In the genomic region with DNA sequence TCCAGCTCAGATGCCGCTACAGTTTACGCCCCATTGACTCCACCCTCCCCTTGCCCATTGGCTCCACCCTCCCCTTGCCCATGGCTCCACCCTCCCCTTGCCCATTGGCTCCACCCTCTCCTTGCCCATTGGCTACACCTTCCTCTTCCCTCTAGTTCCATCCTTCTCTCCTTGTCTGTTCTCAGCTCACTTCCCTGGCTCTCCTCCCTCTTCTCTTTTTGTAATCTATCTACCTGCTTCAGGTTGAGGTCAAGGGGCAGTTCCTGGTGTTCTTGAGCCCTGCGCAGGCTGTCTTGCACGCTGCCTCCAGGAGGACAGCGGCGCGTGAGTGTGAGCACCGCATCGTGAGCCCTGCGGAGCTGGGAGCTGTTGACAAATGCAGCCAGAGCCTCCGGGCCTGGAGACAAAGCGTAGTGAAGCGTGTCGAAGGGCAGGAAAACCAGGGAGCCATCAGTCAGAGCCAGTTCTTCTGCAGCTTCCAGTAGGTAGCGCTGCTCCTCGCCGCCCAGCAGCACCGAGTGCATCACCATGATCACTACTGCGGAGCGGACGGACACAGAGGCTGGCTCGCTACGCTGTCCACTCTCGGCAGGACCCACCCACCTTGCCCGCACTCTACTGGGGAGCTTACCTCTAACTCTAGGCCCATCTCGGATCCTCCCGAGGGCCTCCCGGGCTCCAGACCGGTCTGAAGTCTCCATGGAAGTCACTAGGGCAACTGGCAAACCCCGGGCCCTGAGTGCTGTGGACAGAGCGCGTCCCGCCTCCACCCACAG, we compare ENCODE assay signal across 9 mouse cellular contexts. TPM values are rescaled to one million over a fixed set of nuclear protein-coding genes. Genes with fewer than 3 reads are reported as not detected.
DNase-seq lines count a peak whose midpoint lies in the region; ATAC-seq lines count a peak whose summit lies in the region.
"Had no signal": no experiment of that assay in that cellular context is flagged by ENCODE, and none has a peak within 500 bp of the region (broad histone marks: within the 10 kb centered on the region; RNA-seq: fewer than 3 reads in every experiment).

No protein-coding gene starts in this region.

- H3K4me3 ChIP-seq in embryonic facial prominence, embryonic 14.5 days (ENCODE audit: low read depth, low read length) = peak overlapping the region; percentile 43
- peak overlapping the region; percentile 47 for H3K4me3 ChIP-seq in heart, embryonic 11.5 days (ENCODE audit: low read depth, low read length)
- H3K4me3 ChIP-seq in kidney, embryonic 16.5 days (ENCODE audit: low read length) = peak overlapping the region; percentile 52
- peak overlapping the region; percentile 44 for H3K4me3 ChIP-seq in limb, embryonic 15.5 days
- peak overlapping the region; percentile 56 for H3K4me3 ChIP-seq in midbrain, embryonic 16.5 days (ENCODE audit: low read depth, low read length)

- H3K9me3 ChIP-seq in embryonic facial prominence, embryonic 14.5 days (ENCODE audit: control insufficient read depth, low read length) = no peaks in the 10 kb centered on the region
- no peaks in the 10 kb centered on the region for H3K9me3 ChIP-seq in heart, embryonic 11.5 days (replicated peaks; ENCODE audit: control insufficient read depth, low read length)
- no peaks in the 10 kb centered on the region for H3K9me3 ChIP-seq in kidney, embryonic 16.5 days (ENCODE audit: low read length)
- no peaks in the 10 kb centered on the region for H3K9me3 ChIP-seq in limb, embryonic 15.5 days
- no peaks in the 10 kb centered on the region for H3K9me3 ChIP-seq in midbrain, embryonic 16.5 days (replicated peaks; ENCODE audit: control insufficient read depth, low read length, poor library complexity, severe bottlenecking)

- DNase-seq in urinary bladder, postnatal 14 days (ENCODE audit: low spot score) = peak; percentile 78
- DNase-seq in urinary bladder, postnatal 10 days (ENCODE audit: low spot score) = no peak
- DNase-seq in embryonic facial prominence, embryonic 14.5 days (ENCODE audit: low spot score) = peak; percentile 76
- peak; percentile 20 to 68 for DNase-seq in spleen, postnatal 10 days (ENCODE audit: low spot score in 2 of 2)

- peaks cover 36% of the 10 kb centered on the region for H3K27me3 ChIP-seq in embryonic facial prominence, embryonic 14.5 days (replicated peaks; ENCODE audit: control insufficient read depth, insufficient read depth, low read length)
- H3K27me3 ChIP-seq in heart, embryonic 11.5 days (ENCODE audit: control insufficient read depth, insufficient read depth, low read length) = peaks cover 44% of the 10 kb centered on the region
- peaks cover 17% of the 10 kb centered on the region for H3K27me3 ChIP-seq in kidney, embryonic 16.5 days (ENCODE audit: insufficient read depth, low read length)
- H3K27me3 ChIP-seq in limb, embryonic 15.5 days = peaks cover 52% of the 10 kb centered on the region
- H3K27me3 ChIP-seq in midbrain, embryonic 16.5 days (ENCODE audit: control insufficient read depth, insufficient read depth, low read depth, low read length) = peaks cover 13% of the 10 kb centered on the region

- H3K4me1 ChIP-seq in embryonic facial prominence, embryonic 14.5 days (ENCODE audit: control insufficient read depth, insufficient read depth, low read length) = 0 out of 2 replicates have a peak, but pooled peaks cover 3% of the 10 kb centered on the region
- peaks cover 6% of the 10 kb centered on the region for H3K4me1 ChIP-seq in heart, embryonic 11.5 days (ENCODE audit: control insufficient read depth, insufficient read depth, low read length)
- H3K4me1 ChIP-seq in kidney, embryonic 16.5 days (ENCODE audit: insufficient read depth, low read length) = peaks cover 21% of the 10 kb centered on the region
- H3K4me1 ChIP-seq in limb, embryonic 15.5 days = peaks cover 14% of the 10 kb centered on the region
- H3K4me1 ChIP-seq in midbrain, embryonic 16.5 days (ENCODE audit: control insufficient read depth, insufficient read depth, low read length) = peaks cover 10% of the 10 kb centered on the region; the same call in 1 of the 2 replicates

- peak; percentile 92 for ATAC-seq in embryonic facial prominence, embryonic 14.5 days (ENCODE audit: low read depth)
- ATAC-seq in heart, embryonic 11.5 days (replicated peaks; ENCODE audit: insufficient number of reproducible peaks, low FRiP score, low TSS enrichment) = peak; percentile 66; the same call in 1 of the 2 replicates
- peak; percentile 92 for ATAC-seq in kidney, embryonic 16.5 days (ENCODE audit: low FRiP score, low TSS enrichment)
- ATAC-seq in limb, embryonic 15.5 days (ENCODE audit: insufficient number of reproducible peaks, low FRiP score, low TSS enrichment, low read depth) = peak; percentile 68; the same call in 1 of the 2 replicates
- ATAC-seq in midbrain, embryonic 16.5 days = peak; percentile 94

- WGBS in embryonic facial prominence, embryonic 14.5 days = 2% methylated on average over 31 of the region's 33 CpGs
- 1% methylated on average over 33 of the region's 33 CpGs for WGBS in heart, embryonic 11.5 days (ENCODE audit: insufficient replicate concordance)
- WGBS in kidney, embryonic 16.5 days = 1% methylated on average over 33 of the region's 33 CpGs
- 1% methylated on average over 33 of the region's 33 CpGs for WGBS in limb, embryonic 15.5 days
- WGBS in midbrain, embryonic 16.5 days = under 1% methylated on average over 33 of the region's 33 CpGs

- peak overlapping the region; percentile 78 for H3K4me2 ChIP-seq in embryonic facial prominence, embryonic 14.5 days (ENCODE audit: low read depth, low read length)
- H3K4me2 ChIP-seq in heart, embryonic 11.5 days = peak overlapping the region; percentile 86
- peak overlapping the region; percentile 83 for H3K4me2 ChIP-seq in kidney, embryonic 16.5 days (replicated peaks; ENCODE audit: low read depth, low read length)
- peak overlapping the region; percentile 83 for H3K4me2 ChIP-seq in limb, embryonic 15.5 days
- H3K4me2 ChIP-seq in midbrain, embryonic 16.5 days (ENCODE audit: low read length) = peak overlapping the region; percentile 85

- peak overlapping the region; percentile 63 for H3K27ac ChIP-seq in embryonic facial prominence, embryonic 14.5 days (replicated peaks; ENCODE audit: low read depth, low read length)
- no peak overlapping the region for H3K27ac ChIP-seq in heart, embryonic 11.5 days (ENCODE audit: low read depth, low read length)
- H3K27ac ChIP-seq in kidney, embryonic 16.5 days (ENCODE audit: low read length) = peak overlapping the region; percentile 79
- peak overlapping the region; percentile 22; the same call in 1 of the 2 replicates for H3K27ac ChIP-seq in limb, embryonic 15.5 days
- peak overlapping the region; percentile 85 for H3K27ac ChIP-seq in midbrain, embryonic 16.5 days (ENCODE audit: low read length)

- H3K36me3 ChIP-seq in embryonic facial prominence, embryonic 14.5 days (ENCODE audit: control insufficient read depth, insufficient read depth, low read length) = no peaks in the 10 kb centered on the region
- no peaks in the 10 kb centered on the region for H3K36me3 ChIP-seq in heart, embryonic 11.5 days (ENCODE audit: control insufficient read depth, insufficient read depth, low read length)
- no peaks in the 10 kb centered on the region for H3K36me3 ChIP-seq in kidney, embryonic 16.5 days (ENCODE audit: insufficient read depth, low read length)
- no peaks in the 10 kb centered on the region for H3K36me3 ChIP-seq in limb, embryonic 15.5 days
- H3K36me3 ChIP-seq in midbrain, embryonic 16.5 days (ENCODE audit: control insufficient read depth, insufficient read depth, low read length) = no peaks in the 10 kb centered on the region
- H3K36me3 ChIP-seq: G1E had no signal

- H3K9ac ChIP-seq in embryonic facial prominence, embryonic 14.5 days (ENCODE audit: low read depth, low read length) = peak overlapping the region; percentile 60
- peak overlapping the region; percentile 59 for H3K9ac ChIP-seq in heart, embryonic 11.5 days (ENCODE audit: low read depth, low read length)
- peak overlapping the region; percentile 68 for H3K9ac ChIP-seq in kidney, embryonic 16.5 days (replicated peaks; ENCODE audit: low read length)
- H3K9ac ChIP-seq in limb, embryonic 15.5 days = peak overlapping the region; percentile 28; the same call in 1 of the 2 replicates
- H3K9ac ChIP-seq in midbrain, embryonic 16.5 days (ENCODE audit: low read depth, low read length) = peak overlapping the region; percentile 76

RNA-seq across cellular contexts. Expression of gene Gucy2e, which starts 1.4 kb away (rescaled TPM):
- 0.15 and 0.33 TPM in 2 replicates for polyA plus RNA-seq in embryonic facial prominence, embryonic 14.5 days (2014; fragmentation: Nextera tagmentation; extraction: Ambion mirVana)
- polyA plus RNA-seq in heart, embryonic 11.5 days (2014; fragmentation: Nextera tagmentation; extraction: Ambion mirVana) = 0.13 and 0.17 TPM in 2 replicates
- polyA plus RNA-seq in kidney, embryonic 16.5 days (2015; fragmentation: Nextera tagmentation; extraction: Ambion mirVana) = 0.17 and 0.27 TPM in 2 replicates
- 0.22 TPM in 1 of 2 replicates, not detected in the other for polyA plus RNA-seq in limb, embryonic 15.5 days (2015; fragmentation: Nextera tagmentation; extraction: Ambion mirVana)
- 0.51 and 0.67 TPM in 2 replicates for polyA plus RNA-seq in midbrain, embryonic 16.5 days (2015; fragmentation: Nextera tagmentation; extraction: Ambion mirVana)
- polyA plus RNA-seq: G1E had no signal

RNA-seq across cellular contexts. Expression of gene Alox8, which starts 37.8 kb away (rescaled TPM):
- polyA plus RNA-seq in embryonic facial prominence, embryonic 14.5 days (2014; fragmentation: Nextera tagmentation; extraction: Ambion mirVana) = 0.22 TPM in 1 of 2 replicates, not detected in the other
- polyA plus RNA-seq in heart, embryonic 11.5 days (2014; fragmentation: Nextera tagmentation; extraction: Ambion mirVana) = 1.1 and 2.0 TPM in 2 replicates
- 0.46 and 0.72 TPM in 2 replicates for polyA plus RNA-seq in kidney, embryonic 16.5 days (2015; fragmentation: Nextera tagmentation; extraction: Ambion mirVana)
- 0.12 and 0.20 TPM in 2 replicates for polyA plus RNA-seq in limb, embryonic 15.5 days (2015; fragmentation: Nextera tagmentation; extraction: Ambion mirVana)
- 0.59 and 0.72 TPM in 2 replicates for polyA plus RNA-seq in midbrain, embryonic 16.5 days (2015; fragmentation: Nextera tagmentation; extraction: Ambion mirVana)
- polyA plus RNA-seq: G1E had no signal
